Mouse (Mus musculus) cerebellum, adult 9-10 months (tissue): Measurements from ENCODE around the gene Rbm43.

Source experiments
- DNase-seq: peaks from one replicate; pipeline ENCODE4 v3.0.0; 2022

Rbm43 gene

GRCm38 (mm10) chr2:51912740-51913139 lies 22.2 kb downstream of the Rbm43 start:
- no peak for DNase-seq

- no peak for DNase-seq
Observed at GRCm38 (mm10) chr2:51911864-51912263, 23.1 kb downstream of the Rbm43 start.

- no peak for DNase-seq
Observed at GRCm38 (mm10) chr2:51907538-51908110, 27.3 kb downstream of the Rbm43 start.

GRCm38 (mm10) chr2:51905637-51906036 lies 29.3 kb downstream of the Rbm43 start:
- no peak for DNase-seq

GRCm38 (mm10) chr2:51892411-51892901 lies 42.5 kb downstream of the Rbm43 start:
- no peak for DNase-seq

- DNase-seq = no peak
Observed at GRCm38 (mm10) chr2:51890961-51891360, 44.0 kb downstream of the Rbm43 start.

- peak; percentile 15 for DNase-seq
Observed at GRCm38 (mm10) chr2:51890139-51890538, 44.8 kb downstream of the Rbm43 start.

- no peak for DNase-seq
Observed at GRCm38 (mm10) chr2:51880143-51880542, 54.8 kb downstream of the Rbm43 start.
